In the genomic region with DNA sequence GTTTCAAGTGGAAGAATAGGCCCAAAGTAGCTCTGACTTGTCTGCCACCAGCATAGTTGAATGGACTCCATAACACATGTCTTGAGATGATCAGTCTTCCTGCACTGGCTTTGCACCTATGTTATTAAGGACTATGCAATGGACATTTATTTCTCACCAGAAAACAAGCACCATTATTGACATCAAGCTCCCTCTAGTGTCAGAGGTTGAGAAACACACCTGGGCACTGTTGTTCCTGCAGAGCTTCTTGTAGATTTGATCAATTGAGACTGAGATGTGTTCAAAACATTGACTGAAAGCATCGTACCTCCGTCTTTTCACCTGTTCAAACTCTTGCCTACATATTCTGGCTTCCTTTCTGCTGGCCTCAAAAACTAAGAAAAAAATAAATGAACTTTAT, we compare ENCODE assay signal across 8 mouse cellular contexts. TPM values are rescaled to one million over a fixed set of nuclear protein-coding genes. Genes with fewer than 3 reads are reported as not detected.
DNase-seq lines count a peak whose midpoint lies in the region; ATAC-seq lines count a peak whose summit lies in the region.

No protein-coding gene starts in this region.

- no peak overlapping the region for H3K27ac ChIP-seq in hindbrain, embryonic 10.5 days
- no peak overlapping the region for H3K27ac ChIP-seq in hindbrain, embryonic 16.5 days (ENCODE audit: low read depth, low read length)

- H3K9me3 ChIP-seq in hindbrain, embryonic 10.5 days, result no peaks in the 10 kb centered on the region
- no peaks in the 10 kb centered on the region for H3K9me3 ChIP-seq in hindbrain, embryonic 16.5 days (ENCODE audit: control insufficient read depth, low read length)

- H3K36me3 ChIP-seq in hindbrain, embryonic 10.5 days, result no peaks in the 10 kb centered on the region
- no peaks in the 10 kb centered on the region for H3K36me3 ChIP-seq in hindbrain, embryonic 16.5 days (ENCODE audit: control insufficient read depth, insufficient read depth, low read length)

- 39% methylated on average over 2 of the region's 2 CpGs for WGBS in hindbrain, embryonic 10.5 days
- WGBS in hindbrain, embryonic 16.5 days, result 41% methylated on average over 2 of the region's 2 CpGs

- no peak overlapping the region for H3K4me2 ChIP-seq in hindbrain, embryonic 16.5 days (ENCODE audit: low read length)

- no peak overlapping the region for H3K4me3 ChIP-seq in hindbrain, embryonic 10.5 days
- no peak overlapping the region for H3K4me3 ChIP-seq in hindbrain, embryonic 16.5 days (ENCODE audit: low read length)

- DNase-seq in hindbrain, embryonic 10.5 days (ENCODE audit: low spot score), result peak; percentile 43
- DNase-seq in B cell, adult 2 months, result peak; percentile 46 to 58
- DNase-seq in Muller cell, postnatal 12 days (ENCODE audit: inconsistent ontology term), result peak; percentile 25
- DNase-seq in embryo, embryonic 10.5 days (ENCODE audit: low spot score), result peak; percentile 84
- DNase-seq in kidney, postnatal 36 days, result peak; percentile 48 to 55
- DNase-seq in right cerebral cortex, adult 18-20 months, result no peak

- no peaks in the 10 kb centered on the region for H3K27me3 ChIP-seq in hindbrain, embryonic 10.5 days (ENCODE audit: insufficient read depth, poor library complexity, severe bottlenecking)
- H3K27me3 ChIP-seq in hindbrain, embryonic 16.5 days (replicated peaks; ENCODE audit: control insufficient read depth, insufficient read depth, low read length), result no peaks in the 10 kb centered on the region

- H3K4me1 ChIP-seq in hindbrain, embryonic 10.5 days (replicated peaks), result no peaks in the 10 kb centered on the region
- H3K4me1 ChIP-seq in hindbrain, embryonic 16.5 days (ENCODE audit: control insufficient read depth, insufficient read depth, low read depth, low read length), result no peaks in the 10 kb centered on the region

- no peak overlapping the region for H3K9ac ChIP-seq in hindbrain, embryonic 16.5 days (ENCODE audit: low read depth, low read length)

- no peak for ATAC-seq in hindbrain, embryonic 16.5 days
- peak; percentile 68; the same call in 1 of the 2 replicates for ATAC-seq in megakaryocyte-erythroid progenitor cell, adult 5-6 weeks (replicated peaks; ENCODE audit: low FRiP score, low TSS enrichment, poor library complexity, severe bottlenecking)

RNA-seq across cellular contexts. Expression of gene Fam118a, which starts 41.8 kb away (rescaled TPM):
- polyA plus RNA-seq in hindbrain, embryonic 10.5 days (2016; fragmentation: Nextera tagmentation; extraction: Ambion mirVana), result 29.6 and 37.2 TPM in 2 replicates
- polyA plus RNA-seq in hindbrain, embryonic 16.5 days (2015; fragmentation: Nextera tagmentation; extraction: Ambion mirVana), result 30.3 and 30.8 TPM in 2 replicates
- 9.3 and 9.6 TPM in 2 replicates for total RNA-seq in megakaryocyte-erythroid progenitor cell, adult 5-6 weeks (2014; fragmentation: Nextera tagmentation)
- total RNA-seq in megakaryocyte-erythroid progenitor cell, adult 5-6 weeks (2017), result 5.7 and 8.9 TPM in 2 replicates

RNA-seq across cellular contexts. Expression of gene Upk3a, which starts 53.6 kb away (rescaled TPM):
- 0.15 and 0.47 TPM in 2 replicates for polyA plus RNA-seq in hindbrain, embryonic 10.5 days (2016; fragmentation: Nextera tagmentation; extraction: Ambion mirVana)
- 1.7 and 2.1 TPM in 2 replicates for polyA plus RNA-seq in hindbrain, embryonic 16.5 days (2015; fragmentation: Nextera tagmentation; extraction: Ambion mirVana)
- not detected in 2 replicates for total RNA-seq in megakaryocyte-erythroid progenitor cell, adult 5-6 weeks (2014; fragmentation: Nextera tagmentation)
- not detected in 2 replicates for total RNA-seq in megakaryocyte-erythroid progenitor cell, adult 5-6 weeks (2017)
